Mouse (Mus musculus) forebrain, postnatal 0 days (tissue): ENCODE measurements at regions not wholly inside any gene's neighbourhood (a gene's known extent, or its start where the extent isn't known, plus 50 kb on each side); places are given as distances from the start of the nearest gene placed in this dataset.

Experiments used
- ATAC-seq: fragments of 200-750 bp; cut with Nextera tagmentation; 2 replicates; pipeline ENCODE4 v1.8.0; 2017; ENCODE audit warnings: mild to moderate bottlenecking, moderate library complexity
- DNase-seq: peaks from one replicate; pipeline ENCODE4 v3.0.0-alpha.2; 2015
- H3K27ac ChIP-seq: fragments of 300-500 bp; sonication (generic); 2 replicates; pipeline ENCODE4 v1.5.1; 2014; ENCODE audit warnings: low read depth, mild to moderate bottlenecking, antibody characterized with exemption, low read length, moderate library complexity, mixed read lengths
- H3K27me3 ChIP-seq: fragments of 300-500 bp; sonication (generic); 2 replicates; pipeline ENCODE4 v1.6.1; 2014; ENCODE audit warnings: mild to moderate bottlenecking, low read length, mixed read lengths; ENCODE audit not compliant: insufficient read depth
- H3K36me3 ChIP-seq: fragments of 300-500 bp; sonication (generic); 2 replicates; pipeline ENCODE4 v1.6.1; 2014; ENCODE audit warnings: mild to moderate bottlenecking, moderate library complexity; ENCODE audit not compliant: insufficient read depth
- H3K4me1 ChIP-seq: fragments of 300-500 bp; sonication (generic); 2 replicates; pipeline ENCODE4 v1.6.1; 2014; ENCODE audit warnings: antibody characterized with exemption; ENCODE audit not compliant: insufficient read depth
- H3K4me2 ChIP-seq: fragments of 300-500 bp; sonication (generic); 2 replicates; pipeline ENCODE4 v1.6.1; 2014; ENCODE audit warnings: low read depth, mild to moderate bottlenecking, moderate library complexity
- H3K4me3 ChIP-seq: fragments of 300-500 bp; sonication (generic); 2 replicates; pipeline ENCODE4 v1.5.1; 2014; ENCODE audit warnings: low read depth, low read length, mixed read lengths
- H3K9ac ChIP-seq: fragments of 300-500 bp; sonication (generic); 2 replicates; pipeline ENCODE4 v1.6.1; 2014; ENCODE audit warnings: mild to moderate bottlenecking
- H3K9me3 ChIP-seq: fragments of 300-500 bp; sonication (generic); 2 replicates; pipeline ENCODE4 v1.6.1; 2016; ENCODE audit warnings: low read length
- CTCF ChIP-seq: sonication (generic); IDR thresholded peaks from 2 replicates; pipeline ENCODE4 v1.5.1; 2016; ENCODE audit warnings: antibody characterized with exemption, control low read depth, low read depth
- WGBS: fragments of 180-500 bp; shearing (Covaris S2); extraction: QIAGEN DNeasy Blood & Tissue Kit; methylation state at CpG from one replicate; pipeline ENCODE4 v1.1.7; 2014; 5-methylcytosine and 5-hydroxymethylcytosine counted together

- DNase-seq (no peak), ATAC-seq (no peak)
- Histone ChIP-seq H3K4me2 (no peak overlapping the region), H3K27ac (no peak overlapping the region), H3K27me3 (no peaks in the 10 kb centered on the region; the same call in 1 of the 2 replicates), H3K9ac (no peak overlapping the region), H3K4me1 (peaks cover 11% of the 10 kb centered on the region; the same call in 1 of the 2 replicates), H3K36me3 (no peaks in the 10 kb centered on the region), H3K4me3 (no peak overlapping the region), H3K9me3 (no peaks in the 10 kb centered on the region)
- TF ChIP-seq CTCF, result no peak
- WGBS, result 13% methylated on average over 7 of the region's 7 CpGs
Observed at GRCm38 (mm10) chr7:136047364-136047945, 331.3 kb upstream of the Mki67 start.

- H3K36me3 ChIP-seq, result no peaks in the 10 kb centered on the region
- H3K4me1 ChIP-seq, result peaks cover 11% of the 10 kb centered on the region; the same call in 1 of the 2 replicates
- H3K27me3 ChIP-seq, result no peaks in the 10 kb centered on the region; the same call in 1 of the 2 replicates
- DNase-seq (no peak), ATAC-seq (no peak)
- no peak overlapping the region for H3K4me2 ChIP-seq
- no peak overlapping the region for H3K9ac ChIP-seq
- H3K27ac ChIP-seq, result no peak overlapping the region
- no peak overlapping the region for H3K4me3 ChIP-seq
- 64% methylated on average over 7 of the region's 8 CpGs for WGBS
- no peaks in the 10 kb centered on the region for H3K9me3 ChIP-seq
- no peak for TF ChIP-seq CTCF
Observed at GRCm38 (mm10) chr7:136048925-136049586, 332.9 kb upstream of the Mki67 start.

GRCm38 (mm10) chr7:136049587-136049930 lies 333.4 kb upstream of the Mki67 start:
- TF ChIP-seq CTCF, result no peak
- Histone ChIP-seq H3K9me3 (no peaks in the 10 kb centered on the region), H3K27ac (no peak overlapping the region), H3K36me3 (no peaks in the 10 kb centered on the region), H3K4me2 (no peak overlapping the region), H3K4me1 (peaks cover 11% of the 10 kb centered on the region; the same call in 1 of the 2 replicates), H3K27me3 (no peaks in the 10 kb centered on the region; the same call in 1 of the 2 replicates), H3K4me3 (no peak overlapping the region), H3K9ac (no peak overlapping the region)
- ATAC-seq (no peak), DNase-seq (no peak)
- WGBS, result 65% methylated on average over 4 of the region's 4 CpGs

GRCm38 (mm10) chr7:136050116-136050515 lies 334.0 kb upstream of the Mki67 start:
- WGBS, result 52% methylated on average over 3 of the region's 3 CpGs
- no peak for ATAC-seq

GRCm38 (mm10) chr7:136056876-136057484 lies 340.8 kb upstream of the Mki67 start:
- no peak for ATAC-seq
- DNase-seq, result no peak
- no peaks in the 10 kb centered on the region for H3K9me3 ChIP-seq
- 53% methylated on average over 16 of the region's 16 CpGs for WGBS
- H3K4me2 ChIP-seq, result no peak overlapping the region
- no peak overlapping the region for H3K9ac ChIP-seq
- no peak overlapping the region for H3K4me3 ChIP-seq
- H3K27ac ChIP-seq, result no peak overlapping the region
- peaks cover 9% of the 10 kb centered on the region for H3K27me3 ChIP-seq
- no peaks in the 10 kb centered on the region for H3K36me3 ChIP-seq
- no peak for TF ChIP-seq CTCF
- 0 out of 2 replicates have a peak, but pooled peaks cover 6% of the 10 kb centered on the region for H3K4me1 ChIP-seq

More at GRCm38 (mm10) chr7:136050116-136050515, 334.0 kb upstream of the Mki67 start:
- Histone ChIP-seq H3K4me3 (no peak overlapping the region), H3K9ac (no peak overlapping the region), H3K9me3 (no peaks in the 10 kb centered on the region), H3K4me1 (peaks cover 11% of the 10 kb centered on the region; the same call in 1 of the 2 replicates), H3K4me2 (no peak overlapping the region), H3K36me3 (no peaks in the 10 kb centered on the region), H3K27me3 (no peaks in the 10 kb centered on the region; the same call in 1 of the 2 replicates), H3K27ac (no peak overlapping the region)
- peak; percentile 53 for DNase-seq
- peak; percentile 41 for TF ChIP-seq CTCF

GRCm38 (mm10) chr7:136058319-136058718 lies 342.2 kb upstream of the Mki67 start:
- no peaks in the 10 kb centered on the region for H3K9me3 ChIP-seq
- no peak overlapping the region for H3K4me3 ChIP-seq
- no peaks in the 10 kb centered on the region for H3K36me3 ChIP-seq
- H3K27ac ChIP-seq, result no peak overlapping the region
- no peak overlapping the region for H3K9ac ChIP-seq
- WGBS, result 72% methylated on average over 5 of the region's 5 CpGs
- 0 out of 2 replicates have a peak, but pooled peaks cover 6% of the 10 kb centered on the region for H3K4me1 ChIP-seq
- no peak overlapping the region for H3K4me2 ChIP-seq
- ATAC-seq (no peak), DNase-seq (no peak)
- TF ChIP-seq CTCF, result no peak
- H3K27me3 ChIP-seq, result peaks cover 9% of the 10 kb centered on the region; the same call in 1 of the 2 replicates
